Mouse (Mus musculus): ENCODE results near the gene Gpbar1.

- TF ChIP-seq CTCF (IDR thresholded peaks at IDR 0.05; ENCODE audit: low read depth) (no peak), EP300 (IDR thresholded peaks at IDR 0.05; ENCODE audit: low read depth) (no peak)
Observed at GRCm38 (mm10) chr1:74294090-74294643, 15.8 kb downstream of the Gpbar1 start.
